ENCODE assay signal across 23 mouse cellular contexts in genomic region chr8:126741031-126741430, GRCm38 (mm10).
DNase-seq lines count a peak whose midpoint lies in the region; ATAC-seq and TF ChIP-seq lines count a peak whose summit lies in the region.
"Had no signal": no experiment of that assay in that cellular context is flagged by ENCODE, and none has a peak within 500 bp of the region (broad histone marks: within the 10 kb centered on the region; RNA-seq: fewer than 3 reads in every experiment).

No protein-coding gene starts in this region.

- ATAC-seq in kidney, embryonic 16.5 days (ENCODE audit: low FRiP score, low TSS enrichment) = no peak
- peak; percentile 36 for ATAC-seq in lung, embryonic 16.5 days (ENCODE audit: low read depth)
- no peak for ATAC-seq in stomach, postnatal 0 days (ENCODE audit: low FRiP score, low TSS enrichment)
- ATAC-seq: forebrain, embryonic 15.5 days had no signal

- no peaks in the 10 kb centered on the region for H3K9me3 ChIP-seq in kidney, embryonic 16.5 days (ENCODE audit: low read length)
- no peaks in the 10 kb centered on the region for H3K9me3 ChIP-seq in lung, embryonic 16.5 days (ENCODE audit: control insufficient read depth, low read length)
- no peaks in the 10 kb centered on the region for H3K9me3 ChIP-seq in stomach, postnatal 0 days (ENCODE audit: control insufficient read depth, low read length)
- H3K9me3 ChIP-seq: forebrain, embryonic 15.5 days; limb, embryonic 10.5 days; neural tube, embryonic 15.5 days had no signal

- H3K4me3 ChIP-seq in kidney, embryonic 16.5 days (ENCODE audit: low read length) = no peak overlapping the region
- H3K4me3 ChIP-seq in lung, embryonic 16.5 days (ENCODE audit: low read length) = no peak overlapping the region
- no peak overlapping the region for H3K4me3 ChIP-seq in stomach, postnatal 0 days (ENCODE audit: low read depth, low read length)
- H3K4me3 ChIP-seq: erythroblast, embryonic 14.5 days; forebrain, embryonic 15.5 days; heart, adult 2 months; limb, embryonic 10.5 days; myocyte; neural tube, embryonic 15.5 days had no signal

- no peak overlapping the region for H3K9ac ChIP-seq in kidney, embryonic 16.5 days (replicated peaks; ENCODE audit: low read length)
- no peak overlapping the region for H3K9ac ChIP-seq in lung, embryonic 16.5 days (ENCODE audit: low read length)
- no peak overlapping the region for H3K9ac ChIP-seq in stomach, postnatal 0 days (ENCODE audit: low read length)
- H3K9ac ChIP-seq: forebrain, embryonic 15.5 days; hindbrain, embryonic 14.5 days; neural tube, embryonic 15.5 days had no signal

- H3K4me1 ChIP-seq in kidney, embryonic 16.5 days (ENCODE audit: insufficient read depth, low read length) = peaks cover 40% of the 10 kb centered on the region
- peaks cover 25% of the 10 kb centered on the region for H3K4me1 ChIP-seq in lung, embryonic 16.5 days (replicated peaks; ENCODE audit: control insufficient read depth, insufficient read depth, low read length)
- H3K4me1 ChIP-seq in stomach, postnatal 0 days (replicated peaks; ENCODE audit: control insufficient read depth, insufficient read depth) = peaks cover 3% of the 10 kb centered on the region; the same call in 1 of the 2 replicates

- peak; percentile 72 to 78 for DNase-seq in kidney, adult 8-10 months
- peak; percentile 76 for DNase-seq in kidney, postnatal 14 days
- DNase-seq in stomach, postnatal 0 days (ENCODE audit: low spot score) = peak; percentile 57
- DNase-seq in adrenal gland, postnatal 36 days = no peak
- no peak for DNase-seq in adrenal gland, postnatal 4 days (ENCODE audit: low spot score in 2 of 2)
- DNase-seq: adrenal gland, adult 2 months; cerebellum, adult 18-20 months; heart, adult 2 months; heart, postnatal 14 days; layer of hippocampus, postnatal 36 days; midbrain, embryonic 14.5 days; right cerebral cortex, postnatal 25 days; thymus, postnatal 36 days had no signal

- no peaks in the 10 kb centered on the region for H3K36me3 ChIP-seq in kidney, embryonic 16.5 days (ENCODE audit: insufficient read depth, low read length)
- H3K36me3 ChIP-seq in lung, embryonic 16.5 days (ENCODE audit: control insufficient read depth, insufficient read depth, low read length) = no peaks in the 10 kb centered on the region
- no peaks in the 10 kb centered on the region for H3K36me3 ChIP-seq in stomach, postnatal 0 days (ENCODE audit: control insufficient read depth, insufficient read depth, low read length)
- H3K36me3 ChIP-seq: forebrain, embryonic 15.5 days; limb, embryonic 10.5 days; neural tube, embryonic 15.5 days had no signal

- no peak overlapping the region for H3K27ac ChIP-seq in kidney, embryonic 16.5 days (ENCODE audit: low read length)
- H3K27ac ChIP-seq in lung, embryonic 16.5 days (ENCODE audit: low read length) = peak overlapping the region; percentile 47
- no peak overlapping the region for H3K27ac ChIP-seq in stomach, postnatal 0 days (replicated peaks)
- H3K27ac ChIP-seq: forebrain, embryonic 15.5 days; heart, adult 2 months; hindbrain, embryonic 14.5 days; kidney, postnatal 0 days; limb, embryonic 10.5 days; neural tube, embryonic 15.5 days had no signal

- TF ChIP-seq CTCF in stomach, postnatal 0 days (IDR thresholded peaks at IDR 0.05; ENCODE audit: low read depth) = no peak

- no peaks in the 10 kb centered on the region for H3K27me3 ChIP-seq in kidney, embryonic 16.5 days (ENCODE audit: insufficient read depth, low read length)
- H3K27me3 ChIP-seq in lung, embryonic 16.5 days (ENCODE audit: control insufficient read depth, insufficient read depth, low read depth, low read length) = no peaks in the 10 kb centered on the region
- H3K27me3 ChIP-seq in stomach, postnatal 0 days (ENCODE audit: control insufficient read depth, insufficient read depth, low read length) = no peaks in the 10 kb centered on the region
- H3K27me3 ChIP-seq: forebrain, embryonic 15.5 days; neural tube, embryonic 15.5 days had no signal

- TF ChIP-seq EP300 in stomach, postnatal 0 days (optimal IDR thresholded peaks at IDR 0.05) = no peak

- H3K4me2 ChIP-seq in kidney, embryonic 16.5 days (replicated peaks; ENCODE audit: low read depth, low read length) = no peak overlapping the region
- H3K4me2 ChIP-seq in lung, embryonic 16.5 days (ENCODE audit: low read depth, low read length) = no peak overlapping the region
- H3K4me2 ChIP-seq in stomach, postnatal 0 days (replicated peaks; ENCODE audit: low read depth) = no peak overlapping the region
- H3K4me2 ChIP-seq: forebrain, embryonic 15.5 days; hindbrain, embryonic 14.5 days; liver, embryonic 11.5 days; neural tube, embryonic 15.5 days had no signal

- 76% methylated on average over 3 of the region's 3 CpGs for WGBS in kidney, embryonic 16.5 days
- WGBS in lung, embryonic 16.5 days = 43% methylated on average over 3 of the region's 3 CpGs
- 39% methylated on average over 3 of the region's 3 CpGs for WGBS in stomach, postnatal 0 days

Comparison
In these comparisons a context has a peak if more than half of its experiments do, and no peak if none do; other contexts are left out.
1. DNase-seq: peak in kidney, adult 8-10 months (2 of 2), kidney, postnatal 14 days (single experiment) and stomach, postnatal 0 days (single experiment); none in adrenal gland, postnatal 36 days (0 of 2) and adrenal gland, postnatal 4 days (0 of 2).